Mouse (Mus musculus) 3134 (cell line): ENCODE measurements at regions not wholly inside any gene's neighbourhood (a gene's known extent, or its start where the extent isn't known, plus 50 kb on each side); places are given as distances from the start of the nearest gene placed in this dataset.

ENCODE experiments used
- DNase-seq: peaks from one replicate; pipeline ENCODE4 v3.0.0-alpha.2; 2011; ENCODE audit warnings: low spot score; ENCODE audit not compliant: insufficient read length; ENCODE audit errors: extremely low read depth

DNA sequence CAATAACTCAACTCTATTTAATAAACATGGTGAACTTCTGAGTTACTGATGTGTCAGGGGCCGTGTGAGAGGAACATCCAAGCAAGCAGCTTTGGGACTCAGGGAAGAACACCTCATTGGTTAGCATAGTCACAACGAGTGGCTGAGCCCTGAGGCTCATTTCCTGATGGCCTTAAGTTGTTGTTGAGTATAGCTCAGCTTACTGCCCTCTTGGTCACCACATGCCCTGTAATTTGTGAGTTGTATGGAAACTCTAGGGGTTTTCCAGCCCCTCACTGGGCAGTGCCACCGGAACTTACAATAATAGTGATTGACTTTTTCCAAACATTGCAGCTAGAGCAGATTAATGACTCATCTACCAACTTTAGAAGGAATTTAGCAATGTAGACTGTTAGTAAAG lies 173.4 kb downstream of the 1700129C05Rik start:
- no peak for DNase-seq

- no peak for DNase-seq
Measured at GRCm38 (mm10) chr14:58967975-58968374, 174.7 kb downstream of the 1700129C05Rik start.

DNA sequence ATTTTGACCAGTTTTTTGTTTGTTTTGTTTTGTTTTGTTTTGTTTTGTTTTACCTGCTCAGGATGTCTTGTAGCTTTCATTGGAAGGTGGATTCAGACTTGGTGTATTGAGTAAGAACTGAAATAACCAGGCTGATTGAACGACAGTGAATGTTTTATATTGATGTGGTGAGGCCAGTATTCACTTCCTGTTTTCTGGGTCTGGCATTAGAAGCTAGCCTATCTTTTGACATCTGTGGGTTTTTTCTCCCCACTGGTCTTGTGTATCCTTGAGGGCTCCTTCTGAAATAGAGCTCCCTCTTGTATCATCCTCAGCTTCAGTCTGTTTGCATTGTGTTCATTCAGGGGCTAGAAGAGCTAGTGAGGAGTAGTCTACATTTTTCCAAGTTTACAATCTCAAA lies 175.5 kb downstream of the 1700129C05Rik start:
- no peak for DNase-seq

GRCm38 (mm10) chr14:58944958-58945357 lies 197.7 kb downstream of the 1700129C05Rik start:
- DNase-seq = no peak

- DNase-seq = no peak
Measured at GRCm38 (mm10) chr14:58943267-58943765, 199.4 kb downstream of the 1700129C05Rik start.

GRCm38 (mm10) chr14:58939086-58939485 lies 203.6 kb downstream of the 1700129C05Rik start:
- no peak for DNase-seq

GRCm38 (mm10) chr14:58938601-58938970 lies 204.1 kb downstream of the 1700129C05Rik start:
- DNase-seq = no peak

- no peak for DNase-seq
Measured at GRCm38 (mm10) chr14:58937791-58938600, 204.7 kb downstream of the 1700129C05Rik start.

GRCm38 (mm10) chr14:58937331-58937730 lies 205.4 kb downstream of the 1700129C05Rik start:
- no peak for DNase-seq

- DNase-seq = no peak
Measured at GRCm38 (mm10) chr14:58936131-58936530, 206.6 kb downstream of the 1700129C05Rik start.

DNA sequence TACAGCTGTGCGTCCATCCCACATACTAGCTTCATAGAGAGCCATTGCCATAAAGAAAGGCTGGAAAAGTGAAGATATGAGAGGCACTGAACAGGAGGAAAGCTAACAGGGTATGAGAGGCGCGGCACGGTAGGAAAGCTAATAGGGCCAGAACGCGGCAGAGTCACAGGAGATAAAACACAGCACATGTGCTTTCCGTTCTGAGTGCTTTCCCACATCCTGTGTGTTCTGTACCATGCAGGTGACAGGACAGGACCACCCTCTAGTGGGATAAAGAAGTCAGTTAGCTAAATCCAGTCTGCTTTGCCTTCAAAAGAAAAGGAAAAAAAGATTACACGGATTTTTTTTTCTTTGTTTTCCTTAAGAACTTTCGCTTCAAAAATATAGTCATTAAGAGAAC lies 224.8 kb downstream of the 1700129C05Rik start:
- DNase-seq = no peak

DNA sequence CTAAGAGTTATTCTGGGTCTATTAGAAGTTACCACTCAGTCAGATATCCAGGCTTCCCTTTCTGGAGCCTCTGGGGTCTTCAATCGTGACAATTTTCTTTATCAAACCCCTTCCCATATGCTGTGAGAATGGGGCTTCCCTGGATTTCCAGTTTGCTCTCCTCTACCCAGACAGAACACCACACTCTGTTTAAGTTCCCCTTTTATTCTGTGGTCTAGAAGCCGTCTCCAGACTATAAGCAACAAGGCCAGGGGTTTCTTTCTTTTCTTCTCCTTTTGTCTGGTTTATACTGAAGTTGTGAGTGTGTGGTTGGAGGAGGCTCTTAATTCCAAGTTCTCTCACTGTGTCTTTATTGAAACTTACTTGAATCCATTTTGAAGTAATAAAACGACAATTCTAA lies 225.5 kb downstream of the 1700129C05Rik start:
- DNase-seq = no peak

- DNase-seq = no peak
Measured at GRCm38 (mm10) chr14:58914937-58915336, 227.8 kb downstream of the 1700129C05Rik start.

DNA sequence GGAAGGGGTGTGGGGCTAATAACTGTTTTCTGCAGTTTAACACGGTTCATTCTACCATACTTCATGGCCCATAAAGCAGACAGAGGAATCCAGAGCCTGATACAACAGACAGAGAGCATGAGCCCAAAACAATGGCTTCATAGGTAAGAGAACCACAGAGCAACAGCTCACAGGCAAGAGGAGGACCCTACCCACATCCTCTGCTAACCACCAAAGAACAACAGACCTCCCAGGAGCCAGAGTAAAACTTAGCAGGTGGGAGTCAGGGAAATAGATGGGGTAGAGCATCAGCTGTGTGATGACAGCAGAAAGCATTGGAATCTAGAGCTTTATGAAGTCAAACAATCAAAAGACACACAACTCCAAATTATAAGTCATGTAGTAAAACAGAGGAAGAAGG lies 231.8 kb downstream of the 1700129C05Rik start:
- no peak for DNase-seq

DNA sequence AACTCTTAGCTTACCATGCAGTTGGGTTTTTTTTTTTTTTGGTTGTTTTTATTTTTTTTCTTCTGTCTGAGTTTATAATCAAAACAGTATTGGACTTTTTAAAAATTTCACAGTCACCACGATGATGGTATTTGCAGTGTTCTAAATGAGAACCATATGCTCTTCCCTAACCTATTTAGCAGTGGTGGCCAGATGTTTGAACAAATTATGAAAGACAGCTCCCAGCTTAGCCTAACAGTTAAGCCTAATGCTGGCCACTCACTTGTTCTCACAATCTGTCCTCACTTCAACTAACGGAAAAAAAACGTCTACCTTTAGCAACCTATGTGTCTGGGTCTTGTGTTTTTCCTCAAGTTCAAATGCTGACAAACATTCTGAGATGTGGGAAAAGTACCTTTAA lies 234.8 kb downstream of the 1700129C05Rik start:
- no peak for DNase-seq

DNA sequence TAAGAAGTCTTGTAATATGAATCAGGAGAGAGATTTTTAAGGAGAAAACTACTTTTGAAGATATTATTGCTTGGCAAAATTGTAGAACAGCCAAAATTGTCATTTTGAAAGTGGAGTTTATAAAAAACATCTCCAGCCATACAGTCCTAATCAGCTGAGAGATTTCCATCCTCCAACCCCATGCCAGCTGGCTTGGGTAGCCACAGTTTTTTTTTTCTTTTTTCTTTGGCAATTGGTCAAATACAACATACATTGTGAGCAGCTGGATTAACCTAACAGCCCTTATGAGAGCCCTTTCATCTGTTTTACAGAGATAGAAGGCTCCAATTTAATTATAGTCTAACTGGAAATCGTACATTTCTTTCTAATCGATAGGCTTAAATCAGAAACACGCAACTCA lies 235.3 kb downstream of the 1700129C05Rik start:
- DNase-seq = no peak

GRCm38 (mm10) chr14:58906631-58907030 lies 236.1 kb downstream of the 1700129C05Rik start:
- no peak for DNase-seq

GRCm38 (mm10) chr14:58868176-58868949 lies 274.3 kb downstream of the 1700129C05Rik start:
- no peak for DNase-seq

GRCm38 (mm10) chr14:58867396-58868107 lies 275.1 kb downstream of the 1700129C05Rik start:
- no peak for DNase-seq

DNA sequence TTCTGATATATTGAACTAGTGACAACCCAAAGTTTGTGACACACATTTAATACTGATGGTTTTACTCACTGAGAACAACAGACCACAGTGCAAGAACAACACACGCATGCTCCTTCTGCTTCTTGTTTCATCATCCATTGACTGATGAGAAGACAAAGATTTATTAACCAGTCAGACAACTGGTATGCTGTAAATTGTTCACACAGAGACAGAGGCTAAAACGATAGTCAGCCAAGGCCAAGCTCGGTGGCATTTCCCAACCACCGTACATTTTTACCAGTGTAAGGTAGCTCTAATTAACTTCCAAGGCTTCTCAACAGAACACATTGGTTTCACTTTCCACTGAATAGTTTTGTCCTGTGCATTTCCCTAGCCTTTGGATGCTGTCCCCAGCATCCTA lies 287.8 kb downstream of the 1700129C05Rik start:
- DNase-seq = no peak

- no peak for DNase-seq
Measured at GRCm38 (mm10) chr14:58844565-58844964, 298.1 kb downstream of the 1700129C05Rik start.
